Mouse (Mus musculus): ENCODE results near the gene Slc51b. TPM values are rescaled to one million over a fixed set of nuclear protein-coding genes. Genes with fewer than 3 reads are reported as not detected.

The Slc51b gene
- polyA plus RNA-seq, 1 experiment from 2014 or later, result not detected

Other genes with a start within 250 kb of the Slc51b start
- gene Parp16, start 227.6 kb downstream of the Slc51b start, polyA plus RNA-seq (2015; fragmentation: Nextera tagmentation; extraction: Ambion mirVana), result 6.7 and 8.1 TPM in 2 replicates
- 0.20 and 0.48 TPM in 2 replicates for gene Cilp, start 157.8 kb downstream of the Slc51b start, polyA plus RNA-seq (2015; fragmentation: Nextera tagmentation; extraction: Ambion mirVana)
- 37.1 and 40.3 TPM in 2 replicates for gene Clpx, start 128.7 kb downstream of the Slc51b start, polyA plus RNA-seq (2015; fragmentation: Nextera tagmentation; extraction: Ambion mirVana)
- 9.7 and 9.8 TPM in 2 replicates for gene Pdcd7, start 76.9 kb downstream of the Slc51b start, polyA plus RNA-seq (2015; fragmentation: Nextera tagmentation; extraction: Ambion mirVana)
- gene Ubap1l, start 61.9 kb downstream of the Slc51b start, polyA plus RNA-seq (2015; fragmentation: Nextera tagmentation; extraction: Ambion mirVana), result 2.5 and 3.3 TPM in 2 replicates
- gene Kbtbd13, start 31.3 kb downstream of the Slc51b start, polyA plus RNA-seq (2015; fragmentation: Nextera tagmentation; extraction: Ambion mirVana), result 0.41 and 0.78 TPM in 2 replicates
- gene Rasl12, start 24.4 kb downstream of the Slc51b start, polyA plus RNA-seq (2015; fragmentation: Nextera tagmentation; extraction: Ambion mirVana), result 7.6 TPM in 2 replicates
- 25.4 and 25.7 TPM in 2 replicates for gene Mtfmt, start 12.8 kb upstream of the Slc51b start, polyA plus RNA-seq (2015; fragmentation: Nextera tagmentation; extraction: Ambion mirVana)
- gene Spg21, start 38.0 kb upstream of the Slc51b start, polyA plus RNA-seq (2015; fragmentation: Nextera tagmentation; extraction: Ambion mirVana), result 109 and 117 TPM in 2 replicates
- 1.1 and 1.3 TPM in 2 replicates for gene Ankdd1a, start 97.2 kb upstream of the Slc51b start, polyA plus RNA-seq (2015; fragmentation: Nextera tagmentation; extraction: Ambion mirVana)
- 6.8 and 8.0 TPM in 2 replicates for gene Plekho2, start 157.1 kb upstream of the Slc51b start, polyA plus RNA-seq (2015; fragmentation: Nextera tagmentation; extraction: Ambion mirVana)
- 3.6 and 4.5 TPM in 2 replicates for gene Pif1, start 164.2 kb upstream of the Slc51b start, polyA plus RNA-seq (2015; fragmentation: Nextera tagmentation; extraction: Ambion mirVana)
- gene Rbpms2, start 206.7 kb upstream of the Slc51b start, polyA plus RNA-seq (2015; fragmentation: Nextera tagmentation; extraction: Ambion mirVana), result 4.1 and 4.9 TPM in 2 replicates
- 404 and 429 TPM in 2 replicates for gene Oaz2, start 245.0 kb upstream of the Slc51b start, polyA plus RNA-seq (2015; fragmentation: Nextera tagmentation; extraction: Ambion mirVana)

Data from hindbrain, embryonic 15.5 days (tissue).